Mouse (Mus musculus): ENCODE data around the gene Egfl7. TPM values are rescaled to one million over a fixed set of nuclear protein-coding genes. Genes with fewer than 3 reads are reported as not detected.
A peak's percentile ranks its signal among the peaks of the same experiment; 100 is the strongest.

Egfl7 gene
- polyA plus RNA-seq, 1 experiment: 13.7 TPM

GRCm38 (mm10) chr2:26587044-26587405, 7.2 kb downstream of the Egfl7 start:
- H3K4me3 ChIP-seq (ENCODE audit: insufficient read depth, low read length): peak overlapping the region; percentile 57
- no peak for TF ChIP-seq POLR2A (IDR thresholded peaks at IDR 0.05; ENCODE audit: low read depth, low read length)
- TF ChIP-seq CTCF (IDR thresholded peaks at IDR 0.05; ENCODE audit: borderline replicate concordance, insufficient read depth, low read length): peak; percentile 23; the same call in 1 of the 2 replicates

DNA sequence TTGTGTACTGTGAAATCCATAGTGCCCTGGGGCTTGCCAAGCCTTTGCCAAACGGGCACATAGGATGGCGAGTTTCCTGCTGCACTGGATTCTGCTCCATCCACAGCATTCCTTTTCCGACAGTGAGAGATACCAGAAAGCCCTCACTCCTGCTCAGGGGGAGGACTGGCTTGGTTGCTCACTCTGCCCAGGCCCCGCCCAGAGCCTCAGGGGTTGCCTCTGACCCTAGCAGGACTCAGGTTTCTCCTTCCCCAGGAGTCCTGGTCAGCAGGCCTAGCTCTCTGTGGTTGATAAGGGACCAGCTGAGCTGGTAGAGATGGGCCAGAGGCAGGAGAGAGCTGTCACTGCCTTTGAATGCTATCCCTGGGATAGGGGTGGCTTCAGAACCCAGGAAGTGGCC, 8.8 kb downstream of the Egfl7 start:
- Histone ChIP-seq H3K27ac (ENCODE audit: insufficient read depth, low read length) (no peak overlapping the region), H3K4me3 (ENCODE audit: insufficient read depth, low read length) (no peak overlapping the region), H3K4me1 (ENCODE audit: control insufficient read depth, insufficient read depth, low read length) (no peaks in the 10 kb centered on the region)
- no peak for TF ChIP-seq POLR2A (IDR thresholded peaks at IDR 0.05; ENCODE audit: low read depth, low read length)
- TF ChIP-seq CTCF (IDR thresholded peaks at IDR 0.05; ENCODE audit: borderline replicate concordance, insufficient read depth, low read length): no peak

More at GRCm38 (mm10) chr2:26587044-26587405, 7.2 kb downstream of the Egfl7 start:
- Histone ChIP-seq H3K27ac (ENCODE audit: insufficient read depth, low read length) (no peak overlapping the region), H3K4me1 (ENCODE audit: control insufficient read depth, insufficient read depth, low read length) (no peaks in the 10 kb centered on the region)

GRCm38 (mm10) chr2:26589284-26589683, 9.5 kb downstream of the Egfl7 start:
- no peak overlapping the region for H3K4me3 ChIP-seq (ENCODE audit: insufficient read depth, low read length)
- no peak overlapping the region for H3K27ac ChIP-seq (ENCODE audit: insufficient read depth, low read length)
- no peaks in the 10 kb centered on the region for H3K4me1 ChIP-seq (ENCODE audit: control insufficient read depth, insufficient read depth, low read length)
- TF ChIP-seq POLR2A (IDR thresholded peaks at IDR 0.05; ENCODE audit: low read depth, low read length): no peak
- no peak for TF ChIP-seq CTCF (IDR thresholded peaks at IDR 0.05; ENCODE audit: borderline replicate concordance, insufficient read depth, low read length)

- no peaks in the 10 kb centered on the region for H3K4me1 ChIP-seq (ENCODE audit: control insufficient read depth, insufficient read depth, low read length)
- H3K4me3 ChIP-seq (ENCODE audit: insufficient read depth, low read length): no peak overlapping the region
- TF ChIP-seq POLR2A (IDR thresholded peaks at IDR 0.05; ENCODE audit: low read depth, low read length) (no peak), CTCF (IDR thresholded peaks at IDR 0.05; ENCODE audit: borderline replicate concordance, insufficient read depth, low read length) (no peak)
- no peak overlapping the region for H3K27ac ChIP-seq (ENCODE audit: insufficient read depth, low read length)
Observed at GRCm38 (mm10) chr2:26590282-26590681, 10.5 kb downstream of the Egfl7 start.

GRCm38 (mm10) chr2:26590962-26591361, 11.1 kb downstream of the Egfl7 start:
- Histone ChIP-seq H3K4me1 (ENCODE audit: control insufficient read depth, insufficient read depth, low read length) (no peaks in the 10 kb centered on the region), H3K4me3 (ENCODE audit: insufficient read depth, low read length) (no peak overlapping the region), H3K27ac (ENCODE audit: insufficient read depth, low read length) (no peak overlapping the region)
- no peak for TF ChIP-seq POLR2A (IDR thresholded peaks at IDR 0.05; ENCODE audit: low read depth, low read length)
- TF ChIP-seq CTCF (IDR thresholded peaks at IDR 0.05; ENCODE audit: borderline replicate concordance, insufficient read depth, low read length): no peak

- H3K27ac ChIP-seq (ENCODE audit: insufficient read depth, low read length): no peak overlapping the region
- no peak for TF ChIP-seq POLR2A (IDR thresholded peaks at IDR 0.05; ENCODE audit: low read depth, low read length)
- no peak for TF ChIP-seq CTCF (IDR thresholded peaks at IDR 0.05; ENCODE audit: borderline replicate concordance, insufficient read depth, low read length)
- H3K4me3 ChIP-seq (ENCODE audit: insufficient read depth, low read length): no peak overlapping the region
- no peaks in the 10 kb centered on the region for H3K4me1 ChIP-seq (ENCODE audit: control insufficient read depth, insufficient read depth, low read length)
Observed at GRCm38 (mm10) chr2:26591416-26591815, 11.6 kb downstream of the Egfl7 start.

DNA sequence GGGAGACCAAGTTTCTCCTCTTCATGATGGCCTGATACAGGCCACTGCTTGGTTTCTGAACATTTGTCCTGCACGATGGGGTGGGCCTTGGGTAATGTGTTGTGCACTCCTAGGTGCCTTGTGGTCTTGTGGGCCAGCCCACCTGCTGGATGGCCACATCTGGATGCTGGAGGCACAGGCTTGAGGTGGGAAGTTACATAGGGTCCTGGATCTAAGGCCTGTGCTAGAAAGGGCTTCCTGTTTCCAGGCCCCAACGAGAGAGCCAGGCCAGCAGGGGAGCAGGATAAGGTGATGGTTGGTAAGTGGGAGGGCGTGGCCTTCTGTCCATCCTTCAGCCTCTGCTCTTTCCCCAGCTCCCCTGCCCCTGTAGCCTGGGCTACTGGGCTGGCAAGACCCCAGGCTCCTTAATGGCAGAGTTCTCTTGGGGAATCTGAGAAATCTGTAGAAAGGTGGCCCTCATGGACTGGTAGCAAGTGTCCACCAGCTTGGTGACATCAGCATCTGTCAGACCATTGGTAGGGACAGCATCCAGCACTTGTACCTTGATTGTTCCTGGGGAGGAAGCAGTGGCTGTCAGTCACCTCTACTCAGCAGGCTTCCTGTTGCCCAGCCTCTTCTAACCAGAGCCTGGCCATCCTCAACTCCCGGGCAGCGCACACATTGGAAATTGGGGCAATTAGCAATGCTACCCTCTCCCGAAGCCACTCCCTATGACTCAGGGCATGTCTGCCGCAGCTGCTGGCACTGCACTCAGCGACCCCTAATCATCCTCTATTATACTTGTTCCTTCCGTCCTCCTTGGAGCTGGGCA, 13.6 kb downstream of the Egfl7 start:
- H3K4me1 ChIP-seq (ENCODE audit: control insufficient read depth, insufficient read depth, low read length): no peaks in the 10 kb centered on the region
- TF ChIP-seq CTCF (IDR thresholded peaks at IDR 0.05; ENCODE audit: borderline replicate concordance, insufficient read depth, low read length) (no peak), POLR2A (IDR thresholded peaks at IDR 0.05; ENCODE audit: low read depth, low read length) (no peak)
- no peak overlapping the region for H3K27ac ChIP-seq (ENCODE audit: insufficient read depth, low read length)
- no peak overlapping the region for H3K4me3 ChIP-seq (ENCODE audit: insufficient read depth, low read length)

DNA sequence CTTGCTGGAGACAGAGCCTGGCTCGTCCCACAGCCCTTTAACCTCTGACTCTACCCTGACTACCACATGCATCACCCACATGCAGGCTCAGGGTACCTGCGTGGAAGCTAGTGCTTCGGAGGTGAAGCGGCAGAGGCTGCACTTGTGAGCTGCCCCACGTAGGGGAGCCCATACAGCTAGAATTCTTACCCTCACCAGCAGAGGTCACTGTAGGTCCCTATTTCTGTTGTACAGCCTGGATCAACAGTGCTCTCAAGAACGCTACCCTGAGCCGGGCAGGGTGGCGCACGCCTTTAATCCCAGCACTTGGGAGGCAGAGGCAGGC, 14.2 kb downstream of the Egfl7 start:
- no peak overlapping the region for H3K4me3 ChIP-seq (ENCODE audit: insufficient read depth, low read length)
- no peaks in the 10 kb centered on the region for H3K4me1 ChIP-seq (ENCODE audit: control insufficient read depth, insufficient read depth, low read length)
- TF ChIP-seq CTCF (IDR thresholded peaks at IDR 0.05; ENCODE audit: borderline replicate concordance, insufficient read depth, low read length) (0 out of 2 replicates have a peak, but pooled peaks have one; percentile 9), POLR2A (IDR thresholded peaks at IDR 0.05; ENCODE audit: low read depth, low read length) (no peak)
- H3K27ac ChIP-seq (ENCODE audit: insufficient read depth, low read length): no peak overlapping the region

GRCm38 (mm10) chr2:26594461-26594933, 14.7 kb downstream of the Egfl7 start:
- Histone ChIP-seq H3K4me1 (ENCODE audit: control insufficient read depth, insufficient read depth, low read length) (no peaks in the 10 kb centered on the region), H3K27ac (ENCODE audit: insufficient read depth, low read length) (no peak overlapping the region), H3K4me3 (ENCODE audit: insufficient read depth, low read length) (no peak overlapping the region)
- TF ChIP-seq POLR2A (IDR thresholded peaks at IDR 0.05; ENCODE audit: low read depth, low read length) (no peak), CTCF (IDR thresholded peaks at IDR 0.05; ENCODE audit: borderline replicate concordance, insufficient read depth, low read length) (no peak)

- H3K27ac ChIP-seq (ENCODE audit: insufficient read depth, low read length): no peak overlapping the region
- no peaks in the 10 kb centered on the region for H3K4me1 ChIP-seq (ENCODE audit: control insufficient read depth, insufficient read depth, low read length)
- TF ChIP-seq CTCF (IDR thresholded peaks at IDR 0.05; ENCODE audit: borderline replicate concordance, insufficient read depth, low read length) (no peak), POLR2A (IDR thresholded peaks at IDR 0.05; ENCODE audit: low read depth, low read length) (no peak)
- H3K4me3 ChIP-seq (ENCODE audit: insufficient read depth, low read length): no peak overlapping the region
Observed at GRCm38 (mm10) chr2:26594934-26595724, 15.3 kb downstream of the Egfl7 start.
